Mouse (Mus musculus) kidney, adult 2 months (tissue): ENCODE results near the gene 1810043G02Rik.
A peak's percentile ranks its signal among the peaks of the same experiment; 100 is the strongest.

ENCODE experiments used
- CTCF ChIP-seq: fragments of 200-500 bp; conservative IDR thresholded peaks from 2 replicates; pipeline ENCODE4 v1.5.1; 2011; ENCODE audit warnings: low read depth, mild to moderate bottlenecking, control low read depth, low read length, moderate library complexity, mixed read lengths; ENCODE audit not compliant: insufficient read depth, insufficient read length
- POLR2A ChIP-seq: fragments of 200-500 bp; IDR thresholded peaks from one replicate; pipeline ENCODE4 v1.6.1; 2011; ENCODE audit warnings: low read depth, low read length, control low read depth

DNA sequence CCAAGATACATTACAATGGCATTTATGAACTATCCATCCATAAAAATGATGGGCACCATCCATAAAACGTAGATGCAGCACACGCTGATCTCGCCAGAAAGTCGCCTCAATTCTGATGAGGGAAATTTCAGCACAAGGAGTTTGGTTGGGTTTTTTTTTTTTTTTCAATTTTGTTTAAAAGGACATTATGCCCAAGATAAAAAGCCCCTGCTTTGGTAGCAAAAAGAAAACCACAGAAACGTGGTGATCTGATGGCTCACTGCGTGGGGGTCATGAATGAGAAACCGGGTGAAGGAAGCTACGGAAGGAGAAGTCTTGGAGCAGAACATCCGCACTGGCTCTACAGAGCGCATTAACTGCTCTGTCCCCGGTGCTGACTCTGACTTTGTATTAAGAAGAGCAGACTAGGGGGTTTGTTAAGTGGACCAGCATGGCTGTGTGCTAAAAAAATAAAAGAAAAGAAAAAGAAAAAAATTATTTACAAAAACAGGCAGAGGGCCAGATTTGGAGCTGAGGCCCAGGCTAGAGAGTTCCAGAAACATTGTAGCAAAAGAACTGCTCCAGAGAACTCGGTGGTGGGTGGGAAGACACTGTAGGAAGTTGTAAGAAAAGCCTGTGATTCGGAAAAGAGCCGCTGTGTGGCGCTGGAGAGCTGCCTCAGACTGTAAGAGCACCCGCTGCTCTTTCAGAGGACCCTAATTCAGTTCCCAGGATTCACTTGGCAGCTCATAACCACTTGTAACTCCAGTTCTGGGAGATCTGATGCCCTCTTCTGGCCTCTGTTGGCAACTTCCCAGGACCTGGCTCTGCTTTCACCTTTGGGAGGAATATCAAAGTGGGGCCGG lies 6.4 kb upstream of the 1810043G02Rik start:
- TF ChIP-seq CTCF = 0 out of 2 replicates have a peak, but pooled peaks have one; percentile 18
- no peak for TF ChIP-seq POLR2A
